Mouse (Mus musculus) heart, postnatal 0 days (tissue): ENCODE results near the gene Cd80.

Source experiments
- CTCF ChIP-seq: IDR thresholded peaks from 2 replicates; pipeline ENCODE4 v1.5.1; 2016; ENCODE audit warnings: antibody characterized with exemption, control low read depth, low read depth
- EP300 ChIP-seq: IDR thresholded peaks from 2 replicates; pipeline ENCODE4 v1.6.1; 2016; ENCODE audit warnings: antibody characterized with exemption, low read depth

DNA sequence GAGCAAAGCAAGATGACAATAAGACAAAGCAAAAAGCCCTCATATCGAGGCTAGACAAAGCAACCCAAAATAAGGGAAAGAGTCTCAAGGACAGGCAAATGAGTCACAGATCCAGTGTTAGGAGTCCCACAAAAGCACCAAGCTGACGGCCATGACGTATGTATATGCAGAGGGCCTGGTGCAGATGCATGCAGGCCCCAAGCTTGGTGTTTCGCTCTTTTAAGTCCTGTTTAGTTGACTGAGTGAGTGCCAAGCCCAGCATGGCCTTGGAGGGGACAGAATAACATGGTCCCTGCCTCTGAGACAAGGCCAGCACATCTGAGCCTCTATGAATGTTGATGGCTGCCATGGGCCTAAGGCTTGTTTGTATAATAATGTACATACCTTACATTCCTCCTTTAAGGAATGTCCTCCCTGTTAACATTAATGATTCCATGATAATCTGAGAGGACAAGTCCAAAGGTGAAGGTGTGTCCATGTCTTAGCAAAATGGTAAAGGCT lies 21.0 kb upstream of the Cd80 start:
- TF ChIP-seq CTCF (no peak), EP300 (no peak)
